Mouse (Mus musculus): ENCODE data around the gene Dnaaf5. TPM values are rescaled to one million over a fixed set of nuclear protein-coding genes. Genes with fewer than 3 reads are reported as not detected.
A peak's percentile ranks its signal among the peaks of the same experiment; 100 is the strongest.

The Dnaaf5 gene
- polyA plus RNA-seq, 1 experiment from 2014 or later, result 5.8 TPM

DNA sequence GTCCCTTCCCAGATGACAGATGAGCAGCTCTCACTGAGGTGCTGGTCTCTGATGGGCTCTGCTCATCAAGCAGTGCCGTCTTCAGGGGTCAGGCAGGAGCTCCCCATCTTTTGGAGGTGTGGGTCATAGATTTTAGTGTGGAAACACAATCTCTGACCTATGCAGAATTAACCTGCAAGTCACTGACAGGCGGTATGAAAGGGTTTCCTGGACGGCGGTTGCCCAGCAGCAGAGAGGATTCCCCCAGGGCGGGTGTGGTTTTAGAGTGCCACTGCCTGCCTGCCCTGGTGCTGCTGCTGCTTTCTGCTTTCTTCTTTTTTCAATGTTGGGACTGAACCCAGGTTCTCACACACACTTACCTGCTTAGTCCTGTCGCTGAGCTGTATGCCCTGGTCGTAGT lies 56.5 kb downstream of the Dnaaf5 start:
- 65% methylated on average over 7 of the region's 7 CpGs for WGBS
- no peak overlapping the region for H3K4me3 ChIP-seq (ENCODE audit: low read depth, low read length)
- no peak overlapping the region for H3K27ac ChIP-seq (replicated peaks; ENCODE audit: low read depth, low read length)
- no peak overlapping the region for H3K4me2 ChIP-seq (ENCODE audit: low read depth, low read length)
- H3K9ac ChIP-seq (ENCODE audit: low read depth, low read length), result no peak overlapping the region
- no peaks in the 10 kb centered on the region for H3K9me3 ChIP-seq (ENCODE audit: control insufficient read depth, low read length)
- ATAC-seq (ENCODE audit: low read depth) (no peak), DNase-seq (ENCODE audit: low spot score) (no peak)
- peaks cover 16% of the 10 kb centered on the region; the same call in 1 of the 2 replicates for H3K36me3 ChIP-seq (ENCODE audit: control insufficient read depth, insufficient read depth, low read length)
- H3K27me3 ChIP-seq (replicated peaks; ENCODE audit: control insufficient read depth, insufficient read depth, low read length), result no peaks in the 10 kb centered on the region
- peaks cover 9% of the 10 kb centered on the region for H3K4me1 ChIP-seq (ENCODE audit: control insufficient read depth, insufficient read depth, low read length)

DNA sequence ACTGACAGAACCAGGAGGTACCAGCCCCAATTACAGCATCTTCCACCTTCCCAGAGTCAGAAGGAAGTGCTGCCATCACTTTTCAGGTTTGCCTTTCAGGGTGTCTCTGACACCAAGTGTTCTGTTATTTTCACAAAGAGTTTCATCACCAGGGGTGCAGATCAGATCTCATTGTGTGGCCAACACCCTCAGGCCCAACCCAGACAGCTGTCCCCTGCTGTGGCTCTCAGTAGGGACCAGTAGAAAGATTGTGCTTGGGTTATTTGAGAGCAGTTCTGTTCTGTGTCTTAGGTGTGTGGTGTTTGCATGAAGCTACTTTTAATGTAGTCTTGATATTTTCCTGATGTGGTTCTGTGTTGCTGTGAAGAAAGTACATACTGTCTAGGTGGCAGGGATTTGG lies 58.2 kb downstream of the Dnaaf5 start:
- Histone ChIP-seq H3K4me2 (ENCODE audit: low read depth, low read length) (no peak overlapping the region), H3K36me3 (ENCODE audit: control insufficient read depth, insufficient read depth, low read length) (peaks cover 20% of the 10 kb centered on the region; the same call in 1 of the 2 replicates), H3K9ac (ENCODE audit: low read depth, low read length) (no peak overlapping the region), H3K27ac (replicated peaks; ENCODE audit: low read depth, low read length) (no peak overlapping the region), H3K4me3 (ENCODE audit: low read depth, low read length) (no peak overlapping the region), H3K27me3 (replicated peaks; ENCODE audit: control insufficient read depth, insufficient read depth, low read length) (no peaks in the 10 kb centered on the region), H3K9me3 (ENCODE audit: control insufficient read depth, low read length) (no peaks in the 10 kb centered on the region), H3K4me1 (ENCODE audit: control insufficient read depth, insufficient read depth, low read length) (peaks cover 2% of the 10 kb centered on the region; the same call in 1 of the 2 replicates)
- no peak for DNase-seq (ENCODE audit: low spot score)
- ATAC-seq (ENCODE audit: low read depth), result no peak

- H3K4me2 ChIP-seq (ENCODE audit: low read depth, low read length), result no peak overlapping the region
- peaks cover 2% of the 10 kb centered on the region; the same call in 1 of the 2 replicates for H3K4me1 ChIP-seq (ENCODE audit: control insufficient read depth, insufficient read depth, low read length)
- WGBS, result 84% methylated on average over 10 of the region's 10 CpGs
- H3K36me3 ChIP-seq (ENCODE audit: control insufficient read depth, insufficient read depth, low read length), result peaks cover 22% of the 10 kb centered on the region
- ATAC-seq (ENCODE audit: low read depth), result no peak
- no peaks in the 10 kb centered on the region for H3K27me3 ChIP-seq (replicated peaks; ENCODE audit: control insufficient read depth, insufficient read depth, low read length)
- no peak for DNase-seq (ENCODE audit: low spot score)
- H3K9ac ChIP-seq (ENCODE audit: low read depth, low read length), result no peak overlapping the region
- no peak overlapping the region for H3K4me3 ChIP-seq (ENCODE audit: low read depth, low read length)
- no peaks in the 10 kb centered on the region for H3K9me3 ChIP-seq (ENCODE audit: control insufficient read depth, low read length)
- H3K27ac ChIP-seq (replicated peaks; ENCODE audit: low read depth, low read length), result no peak overlapping the region
Measured at GRCm38 (mm10) chr5:139208871-139209684, 59.1 kb downstream of the Dnaaf5 start.

DNA sequence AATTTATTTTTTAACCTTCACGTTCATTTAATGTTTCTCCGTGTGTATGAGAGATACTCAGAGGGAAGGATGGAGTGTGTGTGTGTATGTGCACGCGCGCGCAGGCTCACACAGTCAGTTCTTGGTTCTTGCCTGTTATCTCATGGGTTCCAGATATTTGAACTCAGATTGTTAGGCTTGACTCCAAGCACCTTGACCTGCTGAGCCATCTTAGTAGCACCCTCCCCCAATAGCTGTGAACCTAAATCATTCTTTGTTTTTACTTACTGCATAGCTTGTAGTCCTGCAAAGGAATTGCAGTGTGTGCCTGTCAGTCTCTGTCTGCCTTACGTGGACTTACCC lies 59.6 kb downstream of the Dnaaf5 start:
- H3K27me3 ChIP-seq (replicated peaks; ENCODE audit: control insufficient read depth, insufficient read depth, low read length), result no peaks in the 10 kb centered on the region
- no peak overlapping the region for H3K9ac ChIP-seq (ENCODE audit: low read depth, low read length)
- no peak overlapping the region for H3K4me3 ChIP-seq (ENCODE audit: low read depth, low read length)
- H3K27ac ChIP-seq (replicated peaks; ENCODE audit: low read depth, low read length), result no peak overlapping the region
- peaks cover 2% of the 10 kb centered on the region; the same call in 1 of the 2 replicates for H3K4me1 ChIP-seq (ENCODE audit: control insufficient read depth, insufficient read depth, low read length)
- peaks cover 25% of the 10 kb centered on the region for H3K36me3 ChIP-seq (ENCODE audit: control insufficient read depth, insufficient read depth, low read length)
- 94% methylated on average over 7 of the region's 7 CpGs for WGBS
- no peak overlapping the region for H3K4me2 ChIP-seq (ENCODE audit: low read depth, low read length)
- ATAC-seq (ENCODE audit: low read depth) (no peak), DNase-seq (ENCODE audit: low spot score) (no peak)
- H3K9me3 ChIP-seq (ENCODE audit: control insufficient read depth, low read length), result no peaks in the 10 kb centered on the region

DNA sequence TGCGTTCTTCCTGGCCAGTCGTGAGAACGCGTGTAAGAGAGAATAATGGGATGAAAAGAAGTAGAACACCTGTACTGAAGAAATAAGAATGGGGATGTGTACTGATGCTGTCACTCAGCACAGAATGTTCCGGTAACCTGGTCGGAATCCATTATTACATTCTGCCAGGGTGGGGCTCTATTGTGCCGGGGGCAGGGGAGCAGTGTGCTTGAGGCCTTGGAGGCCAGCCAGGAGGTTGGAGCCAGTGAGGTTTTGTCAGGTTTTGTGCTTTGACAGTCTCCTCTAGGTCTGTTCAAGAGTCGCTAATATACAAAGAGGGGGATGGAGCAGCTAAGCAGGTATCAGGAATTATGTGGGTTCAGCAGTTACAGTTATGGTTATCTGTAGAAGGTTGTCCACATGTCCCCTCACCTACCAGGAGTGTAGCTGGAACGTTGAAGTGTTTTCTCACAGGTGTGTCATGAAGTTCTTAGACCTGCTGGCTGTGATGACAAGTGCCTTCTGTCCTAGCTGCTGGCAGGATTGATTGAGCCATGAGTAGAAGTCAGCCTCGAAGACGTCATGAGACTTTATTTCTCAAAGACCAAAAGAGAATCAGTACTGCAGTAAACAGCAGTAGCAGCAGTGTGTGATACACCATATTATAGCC lies 61.8 kb downstream of the Dnaaf5 start:
- DNase-seq (ENCODE audit: low spot score) (no peak), ATAC-seq (ENCODE audit: low read depth) (no peak)
- 88% methylated on average over 11 of the region's 11 CpGs for WGBS
- H3K9me3 ChIP-seq (ENCODE audit: control insufficient read depth, low read length), result no peaks in the 10 kb centered on the region
- H3K4me2 ChIP-seq (ENCODE audit: low read depth, low read length), result no peak overlapping the region
- no peak overlapping the region for H3K9ac ChIP-seq (ENCODE audit: low read depth, low read length)
- H3K4me3 ChIP-seq (ENCODE audit: low read depth, low read length), result no peak overlapping the region
- peaks cover 44% of the 10 kb centered on the region for H3K36me3 ChIP-seq (ENCODE audit: control insufficient read depth, insufficient read depth, low read length)
- H3K4me1 ChIP-seq (ENCODE audit: control insufficient read depth, insufficient read depth, low read length), result no peaks in the 10 kb centered on the region
- no peaks in the 10 kb centered on the region for H3K27me3 ChIP-seq (replicated peaks; ENCODE audit: control insufficient read depth, insufficient read depth, low read length)
- H3K27ac ChIP-seq (replicated peaks; ENCODE audit: low read depth, low read length), result no peak overlapping the region

- no peak overlapping the region for H3K4me3 ChIP-seq (ENCODE audit: low read depth, low read length)
- H3K36me3 ChIP-seq (ENCODE audit: control insufficient read depth, insufficient read depth, low read length), result peaks cover 45% of the 10 kb centered on the region
- H3K27ac ChIP-seq (replicated peaks; ENCODE audit: low read depth, low read length), result no peak overlapping the region
- no peak overlapping the region for H3K9ac ChIP-seq (ENCODE audit: low read depth, low read length)
- no peak for DNase-seq (ENCODE audit: low spot score)
- ATAC-seq (ENCODE audit: low read depth), result no peak
- no peaks in the 10 kb centered on the region for H3K27me3 ChIP-seq (replicated peaks; ENCODE audit: control insufficient read depth, insufficient read depth, low read length)
- H3K9me3 ChIP-seq (ENCODE audit: control insufficient read depth, low read length), result no peaks in the 10 kb centered on the region
- no peak overlapping the region for H3K4me2 ChIP-seq (ENCODE audit: low read depth, low read length)
- no peaks in the 10 kb centered on the region for H3K4me1 ChIP-seq (ENCODE audit: control insufficient read depth, insufficient read depth, low read length)
Measured at GRCm38 (mm10) chr5:139214298-139214697, 64.3 kb downstream of the Dnaaf5 start.

DNA sequence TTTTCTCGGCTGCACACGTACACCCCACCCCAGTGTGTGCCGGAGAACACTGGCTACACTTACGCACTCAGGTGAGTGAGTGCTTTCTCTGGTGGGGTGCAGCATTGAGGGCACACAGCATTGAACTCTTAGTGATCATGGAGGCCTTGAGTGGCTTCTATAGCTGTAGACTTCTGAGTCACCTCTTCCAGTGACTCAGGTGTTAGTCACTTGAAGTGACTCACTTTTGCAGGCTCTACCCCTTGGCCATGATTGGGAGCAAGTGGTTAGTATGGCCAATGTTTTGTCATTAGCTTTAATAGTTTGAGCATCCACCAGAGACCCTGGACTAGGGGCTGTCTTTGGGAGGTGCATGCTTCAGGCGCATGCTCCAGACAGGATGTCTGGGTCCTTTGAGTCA lies 65.2 kb downstream of the Dnaaf5 start:
- Histone ChIP-seq H3K4me1 (ENCODE audit: control insufficient read depth, insufficient read depth, low read length) (no peaks in the 10 kb centered on the region), H3K27ac (replicated peaks; ENCODE audit: low read depth, low read length) (no peak overlapping the region), H3K9me3 (ENCODE audit: control insufficient read depth, low read length) (no peaks in the 10 kb centered on the region), H3K4me3 (ENCODE audit: low read depth, low read length) (no peak overlapping the region), H3K27me3 (replicated peaks; ENCODE audit: control insufficient read depth, insufficient read depth, low read length) (no peaks in the 10 kb centered on the region), H3K36me3 (ENCODE audit: control insufficient read depth, insufficient read depth, low read length) (peaks cover 44% of the 10 kb centered on the region), H3K9ac (ENCODE audit: low read depth, low read length) (no peak overlapping the region), H3K4me2 (ENCODE audit: low read depth, low read length) (no peak overlapping the region)
- DNase-seq (ENCODE audit: low spot score), result no peak
- 98% methylated on average over 5 of the region's 5 CpGs for WGBS
- ATAC-seq (ENCODE audit: low read depth), result no peak

- Histone ChIP-seq H3K9me3 (ENCODE audit: control insufficient read depth, low read length) (no peaks in the 10 kb centered on the region), H3K4me1 (ENCODE audit: control insufficient read depth, insufficient read depth, low read length) (no peaks in the 10 kb centered on the region), H3K27me3 (replicated peaks; ENCODE audit: control insufficient read depth, insufficient read depth, low read length) (no peaks in the 10 kb centered on the region), H3K4me2 (ENCODE audit: low read depth, low read length) (no peak overlapping the region), H3K27ac (replicated peaks; ENCODE audit: low read depth, low read length) (no peak overlapping the region), H3K36me3 (ENCODE audit: control insufficient read depth, insufficient read depth, low read length) (peaks cover 45% of the 10 kb centered on the region), H3K4me3 (ENCODE audit: low read depth, low read length) (no peak overlapping the region), H3K9ac (ENCODE audit: low read depth, low read length) (no peak overlapping the region)
- DNase-seq (ENCODE audit: low spot score), result no peak
- ATAC-seq (ENCODE audit: low read depth), result 0 out of 2 replicates have a peak, but pooled peaks have one; percentile 43
- 85% methylated on average over 2 of the region's 2 CpGs for WGBS
Measured at GRCm38 (mm10) chr5:139216121-139216520, 66.1 kb downstream of the Dnaaf5 start.

GRCm38 (mm10) chr5:139216774-139217173 lies 66.8 kb downstream of the Dnaaf5 start:
- WGBS, result 77% methylated on average over 3 of the region's 3 CpGs
- Histone ChIP-seq H3K27ac (replicated peaks; ENCODE audit: low read depth, low read length) (no peak overlapping the region), H3K9me3 (ENCODE audit: control insufficient read depth, low read length) (no peaks in the 10 kb centered on the region), H3K9ac (ENCODE audit: low read depth, low read length) (no peak overlapping the region), H3K4me3 (ENCODE audit: low read depth, low read length) (no peak overlapping the region), H3K4me1 (ENCODE audit: control insufficient read depth, insufficient read depth, low read length) (no peaks in the 10 kb centered on the region), H3K36me3 (ENCODE audit: control insufficient read depth, insufficient read depth, low read length) (peaks cover 50% of the 10 kb centered on the region), H3K4me2 (ENCODE audit: low read depth, low read length) (no peak overlapping the region), H3K27me3 (replicated peaks; ENCODE audit: control insufficient read depth, insufficient read depth, low read length) (no peaks in the 10 kb centered on the region)
- peak; percentile 45; the same call in 1 of the 2 replicates for ATAC-seq (ENCODE audit: low read depth)
- peak; percentile 24 for DNase-seq (ENCODE audit: low spot score)
